Mouse (Mus musculus) kidney, postnatal 0 days (tissue): Measurements from ENCODE around the gene Ror2. TPM values are rescaled to one million over a fixed set of nuclear protein-coding genes. Genes with fewer than 3 reads are reported as not detected.

Experiments used
- ATAC-seq: fragments of 200-750 bp; cut with Nextera tagmentation; replicated peaks from 2 replicates; pipeline ENCODE4 v1.8.0; 2017; ENCODE audit warnings: low read depth, moderate number of reproducible peaks, moderate TSS enrichment, moderate library complexity; ENCODE audit not compliant: low FRiP score
- DNase-seq: peaks from one replicate; pipeline ENCODE4 v3.0.0-alpha.2; 2016; ENCODE audit warnings: low spot score
- H3K27ac ChIP-seq: fragments of 300-500 bp; sonication (generic); 2 replicates; pipeline ENCODE4 v1.5.1; 2014; ENCODE audit warnings: mild to moderate bottlenecking
- H3K27me3 ChIP-seq: fragments of 300-500 bp; sonication (generic); 2 replicates; pipeline ENCODE4 v1.6.1; 2014; ENCODE audit warnings: low read length, mixed read lengths; ENCODE audit not compliant: insufficient read depth
- H3K36me3 ChIP-seq: fragments of 300-500 bp; sonication (generic); 2 replicates; pipeline ENCODE4 v1.6.1; 2014; ENCODE audit warnings: low read length, mixed read lengths; ENCODE audit not compliant: insufficient read depth
- H3K4me1 ChIP-seq: fragments of 300-500 bp; sonication (generic); replicated peaks from 2 replicates; pipeline ENCODE4 v1.6.1; 2014; ENCODE audit warnings: antibody characterized with exemption, low read length, mixed read lengths; ENCODE audit not compliant: insufficient read depth
- H3K4me2 ChIP-seq: fragments of 300-500 bp; sonication (generic); 2 replicates; pipeline ENCODE4 v1.6.1; 2014; ENCODE audit warnings: mild to moderate bottlenecking, low read length, moderate library complexity, mixed read lengths
- H3K4me3 ChIP-seq: fragments of 300-500 bp; sonication (generic); replicated peaks from 2 replicates; pipeline ENCODE4 v1.5.1; 2014; ENCODE audit warnings: low read depth, low read length
- H3K9ac ChIP-seq: fragments of 300-500 bp; sonication (generic); 2 replicates; pipeline ENCODE4 v1.6.1; 2014; ENCODE audit warnings: low read depth, low read length
- H3K9me3 ChIP-seq: fragments of 300-500 bp; sonication (generic); replicated peaks from 2 replicates; pipeline ENCODE4 v1.6.1; 2016; ENCODE audit warnings: low read length, inconsistent platforms, mixed read lengths
- CTCF ChIP-seq: IDR thresholded peaks from 2 replicates; pipeline ENCODE4 v1.5.1; 2016; ENCODE audit warnings: antibody characterized with exemption, low read depth, mild to moderate bottlenecking, moderate library complexity
- WGBS: fragments of 180-500 bp; shearing (Covaris S2); extraction: QIAGEN DNeasy Blood & Tissue Kit; methylation state at CpG from one replicate; pipeline ENCODE4 v1.1.7; 2014; 5-methylcytosine and 5-hydroxymethylcytosine counted together
- polyA plus RNA-seq: library from polyadenylated mRNA; unstranded; fragments of >200 nt; fragmentation: Nextera tagmentation; extraction: Ambion mirVana; gene quantifications from 2 replicates; pipeline ENCODE4 v1.2.1, GENCODE M21; 2015

Ror2 gene
- polyA plus RNA-seq, 1 experiment from 2014 or later: 7.4 TPM

DNA sequence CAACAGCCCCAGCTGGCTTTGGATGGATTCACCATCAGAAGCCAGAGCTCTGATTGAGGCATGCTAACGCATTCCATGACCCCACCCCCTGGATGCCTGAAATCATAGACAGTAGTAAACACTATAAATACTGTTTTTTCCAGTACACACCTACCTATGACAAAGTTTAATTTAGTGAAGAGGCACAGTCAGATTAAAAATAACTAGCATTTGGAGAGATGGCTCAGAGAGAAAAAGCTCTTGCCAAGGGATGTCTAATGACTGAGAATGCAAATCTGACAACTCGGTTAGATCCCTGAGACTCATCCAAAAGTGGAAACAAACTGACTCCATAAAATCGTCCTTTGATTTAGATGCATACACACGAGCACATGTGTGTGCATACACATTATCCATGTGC is 15.4 kb downstream of the Ror2 start:
- no peak overlapping the region for H3K9ac ChIP-seq
- H3K4me1 ChIP-seq: peaks cover 5% of the 10 kb centered on the region; the same call in 1 of the 2 replicates
- no peak overlapping the region for H3K27ac ChIP-seq
- TF ChIP-seq CTCF: no peak
- no peaks in the 10 kb centered on the region for H3K36me3 ChIP-seq
- no peaks in the 10 kb centered on the region for H3K27me3 ChIP-seq
- no peaks in the 10 kb centered on the region for H3K9me3 ChIP-seq
- H3K4me2 ChIP-seq: no peak overlapping the region
- no peak overlapping the region for H3K4me3 ChIP-seq
- no peak for DNase-seq
- WGBS: 83% methylated on average over 4 of the region's 4 CpGs
- ATAC-seq: no peak

DNA sequence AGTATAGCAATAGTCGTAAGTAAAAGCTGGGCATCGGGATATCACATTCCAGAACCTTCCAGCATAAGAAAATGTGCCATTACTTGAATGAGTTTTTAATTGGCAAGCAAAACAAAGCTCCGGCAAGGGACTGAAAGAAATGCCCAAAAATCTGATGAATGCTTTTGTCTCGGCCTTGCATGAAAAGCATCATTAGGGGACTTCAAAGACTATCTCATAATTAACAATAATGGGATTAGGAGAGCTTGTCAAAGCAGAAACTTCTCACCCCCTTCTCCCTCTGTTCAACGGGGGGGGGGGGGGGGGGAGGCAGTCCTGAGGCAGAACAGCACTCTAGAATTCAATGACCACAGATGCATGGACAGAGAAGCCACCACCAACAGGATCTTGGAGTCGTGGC is 17.4 kb downstream of the Ror2 start:
- no peak for ATAC-seq
- Histone ChIP-seq H3K4me1 (peaks cover 6% of the 10 kb centered on the region; the same call in 1 of the 2 replicates), H3K27me3 (no peaks in the 10 kb centered on the region), H3K4me3 (no peak overlapping the region), H3K27ac (no peak overlapping the region), H3K9ac (no peak overlapping the region), H3K9me3 (no peaks in the 10 kb centered on the region), H3K36me3 (no peaks in the 10 kb centered on the region), H3K4me2 (no peak overlapping the region)
- 35% methylated on average over 6 of the region's 6 CpGs for WGBS
- no peak for DNase-seq
- TF ChIP-seq CTCF: no peak

DNA sequence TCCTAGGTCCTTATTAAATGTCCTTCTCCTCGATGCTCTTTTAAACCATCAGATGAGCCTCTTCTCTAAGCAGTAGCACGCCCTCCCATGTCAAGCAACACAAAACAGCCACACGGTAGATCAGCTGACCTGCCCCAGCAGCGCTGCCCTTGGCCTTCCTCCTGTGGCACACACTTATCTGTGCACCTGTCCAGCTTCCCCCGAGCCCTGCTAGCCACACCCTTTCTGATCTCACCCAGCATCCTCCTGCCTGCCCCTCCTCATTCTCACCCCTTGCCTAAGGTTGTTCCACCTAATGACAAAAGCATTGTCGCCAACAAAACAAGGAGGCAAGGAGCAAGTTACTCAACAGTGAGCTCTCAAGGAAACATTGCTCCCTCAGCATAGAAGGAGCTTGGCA is 18.1 kb downstream of the Ror2 start:
- Histone ChIP-seq H3K4me2 (no peak overlapping the region), H3K4me1 (peaks cover 13% of the 10 kb centered on the region; the same call in 1 of the 2 replicates), H3K27me3 (no peaks in the 10 kb centered on the region), H3K9me3 (no peaks in the 10 kb centered on the region), H3K36me3 (no peaks in the 10 kb centered on the region), H3K27ac (peak overlapping the region; percentile 13; the same call in 1 of the 2 replicates), H3K9ac (no peak overlapping the region), H3K4me3 (no peak overlapping the region)
- no peak for DNase-seq
- TF ChIP-seq CTCF: no peak
- 57% methylated on average over 6 of the region's 6 CpGs for WGBS
- ATAC-seq: no peak

DNA sequence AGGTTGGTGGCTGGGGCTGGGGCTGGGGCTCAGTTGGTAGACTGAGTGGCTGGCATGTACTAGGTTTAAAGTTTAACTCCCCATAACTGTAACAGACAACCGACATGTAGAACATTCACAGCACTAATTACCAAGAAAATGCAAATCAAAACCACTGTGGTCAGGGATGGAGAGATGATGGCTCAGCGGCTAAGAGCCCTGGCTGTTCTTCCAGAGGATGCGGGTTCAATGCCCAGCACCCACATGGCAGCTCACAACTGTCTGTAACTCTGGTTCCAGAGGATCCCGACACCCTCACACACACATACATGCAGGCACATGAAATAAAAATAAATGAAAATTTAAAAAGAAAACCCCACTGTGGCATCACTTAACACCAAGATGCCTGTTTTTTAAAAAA is 18.8 kb downstream of the Ror2 start:
- Histone ChIP-seq H3K4me2 (no peak overlapping the region), H3K4me3 (no peak overlapping the region), H3K4me1 (peaks cover 14% of the 10 kb centered on the region; the same call in 1 of the 2 replicates), H3K9me3 (no peaks in the 10 kb centered on the region), H3K27ac (no peak overlapping the region), H3K27me3 (no peaks in the 10 kb centered on the region), H3K36me3 (no peaks in the 10 kb centered on the region), H3K9ac (no peak overlapping the region)
- WGBS: 67% methylated on average over 4 of the region's 4 CpGs
- DNase-seq (no peak), ATAC-seq (0 out of 2 replicates have a peak, but pooled peaks have one; percentile 38)
- TF ChIP-seq CTCF: no peak

DNA sequence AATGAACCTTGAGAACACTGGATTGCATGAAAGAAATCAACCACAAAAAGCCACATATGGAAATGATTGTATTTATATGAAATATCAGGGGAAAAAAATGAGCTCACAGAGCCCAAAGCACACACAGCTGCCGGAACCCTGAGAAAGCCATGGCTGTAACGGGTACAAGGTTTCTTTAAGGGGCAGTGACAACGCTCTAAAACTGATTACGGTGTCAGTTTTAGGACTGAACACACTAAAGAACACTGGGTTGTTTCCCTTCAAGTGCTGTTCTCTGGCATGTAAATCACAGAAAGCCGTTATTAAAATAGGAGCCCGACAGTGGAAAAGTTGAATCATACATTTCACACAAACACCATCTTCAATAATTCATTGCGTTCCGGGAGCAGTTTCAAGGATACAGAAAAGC is 19.4 kb downstream of the Ror2 start:
- Histone ChIP-seq H3K9me3 (no peaks in the 10 kb centered on the region), H3K4me2 (0 out of 2 replicates have a peak overlapping the region, but pooled peaks have one; percentile 0), H3K9ac (no peak overlapping the region), H3K27me3 (no peaks in the 10 kb centered on the region), H3K4me3 (no peak overlapping the region), H3K4me1 (peaks cover 14% of the 10 kb centered on the region; the same call in 1 of the 2 replicates), H3K36me3 (no peaks in the 10 kb centered on the region), H3K27ac (peak overlapping the region; percentile 1; the same call in 1 of the 2 replicates)
- 45% methylated on average over 8 of the region's 8 CpGs for WGBS
- no peak for ATAC-seq
- TF ChIP-seq CTCF: no peak
- DNase-seq: peak; percentile 71

DNA sequence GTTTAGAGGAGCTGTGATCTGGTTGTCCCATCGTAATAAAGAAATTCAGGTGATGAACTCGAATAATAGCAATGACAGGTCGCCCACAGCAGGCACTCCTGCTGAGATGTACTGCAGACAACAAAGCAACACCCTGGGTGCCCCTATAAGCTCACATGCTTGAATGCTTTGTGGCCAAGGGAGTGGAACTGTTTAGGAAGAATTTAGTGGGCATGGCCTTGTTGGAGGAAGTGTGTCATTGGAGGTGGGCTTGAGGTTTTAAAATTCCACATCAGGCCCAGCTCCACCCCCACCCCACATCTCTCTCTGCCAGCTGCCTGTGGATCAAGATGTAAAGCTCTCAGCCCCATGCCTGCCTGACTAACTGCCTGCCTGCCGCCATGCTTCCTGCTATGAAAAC is 21.0 kb downstream of the Ror2 start:
- peaks cover 18% of the 10 kb centered on the region; the same call in 1 of the 2 replicates for H3K4me1 ChIP-seq
- ATAC-seq: no peak
- WGBS: 91% methylated on average over 4 of the region's 4 CpGs

More for the DNA sequence above, 21.0 kb downstream of the Ror2 start:
- no peaks in the 10 kb centered on the region for H3K9me3 ChIP-seq
- no peak for DNase-seq
- H3K36me3 ChIP-seq: no peaks in the 10 kb centered on the region
- no peaks in the 10 kb centered on the region for H3K27me3 ChIP-seq
- no peak overlapping the region for H3K9ac ChIP-seq
- no peak overlapping the region for H3K4me2 ChIP-seq
- H3K4me3 ChIP-seq: no peak overlapping the region
- no peak for TF ChIP-seq CTCF
- H3K27ac ChIP-seq: no peak overlapping the region
